Mouse (Mus musculus): ENCODE measurements around the gene Pdxk.
"Not testable (repeated sequence)": the region's sequence is repeated elsewhere in the genome, so short reads cannot be mapped to it uniquely, and the experiment has no call there.

The Pdxk gene

DNA sequence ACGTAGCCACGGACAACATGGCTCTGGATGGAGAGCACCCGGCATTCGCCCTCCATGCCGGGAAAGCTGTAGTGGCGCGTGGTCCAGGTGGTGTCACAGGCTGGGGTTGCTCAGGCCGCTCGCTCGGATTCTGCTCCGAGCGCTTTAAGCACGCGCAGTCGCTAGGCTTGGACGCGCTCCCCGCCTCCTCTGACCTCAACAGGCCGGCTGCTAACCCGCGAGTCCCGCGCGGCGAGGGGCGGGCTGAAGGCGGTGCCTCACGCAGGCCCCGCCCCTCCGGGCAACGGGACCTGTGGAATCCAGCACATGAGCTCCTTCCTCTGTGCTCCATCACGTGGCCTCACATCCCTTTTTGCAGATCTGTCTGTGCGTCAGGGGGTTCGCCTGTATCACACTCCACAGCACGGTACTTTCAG lies at the start of gene Pdxk:
Gene Pdxk, minus strand, starts transcription at position 184 of the 416 bp plus-strand sequence.
- peak; percentile 94 to 96 for DNase-seq

- DNase-seq = no peak
Observed at GRCm38 (mm10) chr10:78502986-78503733, 38.4 kb upstream of the Pdxk start.

DNA sequence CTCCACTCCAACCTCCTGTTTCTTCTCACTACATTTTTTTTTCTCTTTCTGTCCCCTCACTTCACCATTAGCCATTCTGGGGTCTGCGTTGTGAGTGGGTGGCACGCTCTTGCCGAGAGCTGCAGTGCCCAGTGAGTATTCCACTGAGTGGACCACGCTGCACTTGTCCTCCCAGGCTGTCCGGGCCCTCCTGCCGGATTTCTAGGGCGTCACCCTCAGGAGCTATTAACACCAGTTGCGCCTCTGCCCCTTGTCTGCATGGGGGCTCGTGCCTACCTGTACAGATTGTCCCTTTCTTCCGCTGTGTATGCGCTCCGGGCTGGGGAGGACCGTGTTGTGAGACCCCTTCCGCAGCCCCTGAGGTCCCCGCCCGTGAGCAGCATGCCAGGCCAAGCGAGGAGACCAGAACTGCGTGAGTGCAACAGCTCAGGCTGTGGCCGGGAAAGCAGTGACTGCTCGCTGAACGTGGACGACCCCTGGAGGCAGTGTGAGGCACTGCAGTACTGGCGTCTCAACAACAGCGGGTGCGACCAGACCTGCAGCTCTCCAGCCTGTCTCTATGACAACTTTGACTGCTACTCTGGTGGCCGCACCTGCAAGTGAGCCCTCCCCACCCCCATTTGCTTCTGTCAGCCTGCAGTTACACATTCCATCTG lies 22.8 kb upstream of the Pdxk start:
- peak; percentile 86 to 89 for DNase-seq

DNA sequence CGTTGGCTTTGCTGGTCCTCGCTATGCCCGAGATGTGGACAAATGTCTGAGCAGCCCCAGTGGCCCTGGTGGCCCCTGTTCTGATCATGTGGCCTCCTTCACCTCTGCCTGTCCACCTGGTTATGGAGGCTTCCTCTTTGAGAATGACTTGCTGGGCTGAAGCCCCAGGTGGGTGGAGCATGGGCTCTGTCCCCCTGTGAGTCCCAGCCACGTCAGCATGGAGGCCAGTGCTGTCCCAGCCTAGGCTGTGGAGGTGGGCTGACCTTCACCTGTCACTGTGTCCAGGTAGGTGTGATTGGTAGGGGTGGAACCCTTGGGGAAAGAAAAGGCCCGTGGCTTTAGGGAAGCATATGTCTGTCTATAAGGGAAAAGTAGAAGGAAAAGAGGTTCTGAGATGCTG lies 22.1 kb upstream of the Pdxk start:
- no peak for DNase-seq

GRCm38 (mm10) chr10:78485369-78485768 lies 20.6 kb upstream of the Pdxk start:
- not testable (repeated sequence) for DNase-seq

DNA sequence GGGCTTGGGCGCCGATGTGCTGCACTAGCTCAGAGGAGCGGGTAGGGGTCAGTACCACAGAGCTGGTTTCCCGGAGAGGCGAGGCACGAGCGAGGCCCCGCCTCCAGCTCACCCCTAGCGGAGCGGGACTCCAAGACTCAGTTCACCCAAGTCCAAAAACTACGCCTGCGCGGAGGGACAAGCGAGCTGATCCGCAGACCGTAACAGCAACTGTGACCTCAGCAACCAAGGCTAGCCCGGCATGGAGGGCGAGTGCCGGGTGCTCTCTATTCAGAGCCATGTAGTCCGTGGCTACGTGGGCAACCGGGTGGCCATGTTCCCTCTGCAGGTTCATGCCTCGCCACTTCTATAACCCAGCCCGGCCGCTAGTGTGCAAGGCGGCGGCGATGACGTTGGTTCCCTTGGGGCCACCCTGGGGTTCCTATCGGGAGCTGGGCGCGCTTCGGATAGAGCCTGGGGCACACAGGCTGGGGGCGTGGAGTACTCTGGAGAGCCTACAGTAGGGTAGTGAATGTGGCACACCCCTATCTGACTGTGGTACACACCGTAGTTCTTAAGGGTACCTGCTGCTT lies 17.2 kb upstream of the Pdxk start:
- peak; percentile 59 to 64 for DNase-seq

GRCm38 (mm10) chr10:78480954-78481927 lies 16.5 kb upstream of the Pdxk start:
- DNase-seq = no peak

- DNase-seq = no peak
Observed at GRCm38 (mm10) chr10:78476821-78477220, 12.0 kb upstream of the Pdxk start.

DNA sequence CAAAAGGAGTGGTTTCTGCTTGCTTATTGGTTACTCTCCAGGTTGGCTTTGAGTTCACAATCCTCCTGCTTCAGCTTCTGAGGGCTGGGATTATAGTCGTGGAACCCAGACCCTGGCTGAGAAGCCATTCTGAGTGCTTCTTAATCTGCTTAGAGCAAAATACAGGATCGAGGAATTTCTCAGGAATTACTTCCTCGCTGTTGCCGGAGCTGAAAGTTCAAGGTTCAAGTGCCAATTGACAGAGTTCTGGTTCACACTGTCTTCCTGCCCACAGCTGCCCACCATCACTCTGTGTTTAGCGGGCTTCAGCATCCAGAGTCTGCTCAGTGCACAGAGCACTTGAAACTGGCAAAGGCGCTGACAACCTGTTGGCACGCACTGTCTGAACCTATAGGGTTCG lies 10.0 kb upstream of the Pdxk start:
- no peak for DNase-seq

DNA sequence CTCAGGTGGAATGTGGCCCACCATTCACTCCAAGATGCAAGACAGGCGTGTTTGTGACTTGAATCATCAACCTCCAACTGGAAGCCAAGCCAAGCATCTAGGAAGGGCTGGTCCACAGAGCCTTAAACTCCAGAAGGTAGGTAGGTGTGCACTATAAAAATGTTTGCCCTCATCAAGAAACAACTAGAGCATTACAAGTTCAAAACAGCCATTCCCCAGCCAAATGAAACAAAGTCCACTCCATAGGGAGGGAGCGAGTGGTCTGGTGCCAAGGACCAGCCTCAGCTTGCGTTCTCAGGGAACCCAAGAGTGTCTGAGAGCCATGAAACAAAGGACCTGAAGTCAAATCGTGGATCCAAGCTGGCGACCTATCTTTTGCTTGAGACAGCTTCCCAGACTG lies 8.7 kb upstream of the Pdxk start:
- no peak for DNase-seq

DNA sequence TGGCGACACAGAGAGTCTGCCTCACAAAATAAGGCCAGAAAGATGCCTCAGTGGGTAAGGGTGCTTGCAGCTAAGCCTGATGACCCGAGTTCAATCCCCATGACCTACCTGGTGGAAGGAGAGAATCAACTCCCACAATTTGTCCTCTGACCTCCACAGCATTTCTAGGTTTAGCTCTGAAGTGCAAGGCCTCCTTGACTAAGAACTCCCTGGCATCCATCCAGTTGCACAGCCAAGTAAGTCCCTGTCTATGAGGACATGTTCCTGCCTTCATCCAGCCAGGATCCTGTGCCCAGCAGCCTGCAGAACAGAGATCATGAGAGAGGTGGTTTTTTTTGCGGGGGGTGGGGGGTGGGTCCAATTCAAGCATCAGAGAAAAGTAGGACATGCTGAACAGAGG lies 7.3 kb upstream of the Pdxk start:
- no peak for DNase-seq

DNA sequence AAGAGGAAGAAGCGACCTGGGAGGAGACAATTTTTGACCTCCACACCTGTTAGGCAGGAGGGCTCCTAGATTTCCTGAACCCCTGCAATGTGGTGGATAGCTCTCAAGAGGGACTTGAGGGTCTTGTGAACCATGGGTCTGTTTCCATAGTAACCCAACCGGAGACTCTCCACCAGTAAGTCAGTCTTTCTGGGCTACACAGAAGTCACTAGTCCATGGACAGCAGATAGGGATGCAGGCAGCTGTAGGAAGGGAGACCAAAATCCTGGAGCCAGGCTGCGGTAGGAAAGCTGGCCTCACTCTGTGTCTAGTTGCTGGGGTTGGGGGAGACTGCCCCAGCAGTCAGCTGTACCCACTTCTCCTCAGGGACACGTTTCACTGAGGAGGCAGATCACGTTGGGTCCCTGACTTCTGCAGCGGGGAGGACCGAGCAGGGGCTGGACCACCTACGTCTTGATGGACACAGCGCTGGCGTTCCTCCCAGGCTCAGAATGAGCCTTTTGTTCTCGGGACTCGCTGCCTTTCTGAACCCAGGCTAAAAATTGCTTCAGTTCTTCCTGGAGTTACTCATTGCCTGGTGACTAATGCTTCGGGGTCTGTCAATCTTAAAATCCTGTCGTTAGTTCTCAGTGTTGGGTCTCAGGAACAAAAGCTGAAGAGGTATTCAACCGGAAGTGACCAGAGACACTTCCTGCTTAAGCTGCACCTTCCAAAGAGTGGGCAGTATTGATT lies 6.0 kb upstream of the Pdxk start:
- peak; percentile 51 to 58 for DNase-seq

DNA sequence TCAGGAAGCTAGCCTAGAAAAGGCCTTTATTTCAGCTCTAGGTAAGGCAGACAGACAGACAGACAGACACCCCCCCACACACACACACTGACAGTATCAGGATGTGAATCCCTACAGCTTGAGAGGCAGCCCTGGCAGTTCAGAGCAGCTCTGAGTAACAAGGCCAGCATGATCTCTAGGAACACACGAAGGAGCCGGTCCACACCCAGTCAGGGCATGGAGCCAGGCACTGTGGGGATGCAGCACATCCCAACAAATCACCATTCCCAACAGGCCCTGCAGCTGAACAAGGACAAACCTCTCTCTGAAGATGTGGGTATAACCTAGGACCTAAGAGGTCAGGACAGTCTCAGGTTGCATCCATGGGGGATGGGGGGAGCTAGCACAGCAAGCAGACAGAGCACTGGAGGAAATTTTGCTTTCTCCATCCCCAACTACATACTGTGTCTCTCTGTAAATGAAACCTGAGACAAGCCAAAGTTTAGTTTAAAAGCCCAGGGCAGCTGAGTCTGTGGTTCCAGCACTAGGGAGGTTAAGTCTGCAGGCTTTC lies 3.1 kb upstream of the Pdxk start:
- peak; percentile 38 to 50 for DNase-seq

- no peak for DNase-seq
Observed at GRCm38 (mm10) chr10:78466647-78467046, 1.9 kb upstream of the Pdxk start.

DNA sequence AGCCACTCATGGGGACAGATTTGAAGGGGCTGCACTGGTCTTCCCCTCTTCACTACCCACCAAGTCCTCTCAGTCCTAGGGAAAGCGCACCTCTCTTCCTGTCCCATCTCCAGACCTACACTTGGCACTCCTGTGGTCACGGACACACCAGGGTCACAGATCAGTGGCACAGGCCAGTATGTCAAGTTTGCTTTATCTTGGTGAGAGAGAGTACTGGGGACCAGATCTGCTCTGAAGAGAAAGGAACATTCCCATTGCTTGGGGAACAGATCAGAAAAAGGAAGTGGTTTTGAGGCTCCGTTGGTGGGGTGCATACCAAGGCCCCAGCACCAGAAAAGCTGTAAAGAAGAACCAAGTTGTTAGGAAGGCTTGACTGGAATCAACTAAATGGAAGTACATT lies 697 bp upstream of the Pdxk start:
- DNase-seq = no peak

- DNase-seq = no peak
Observed at GRCm38 (mm10) chr10:78464201-78464791, 479 bp downstream of the Pdxk start.

- no peak for DNase-seq
Observed at GRCm38 (mm10) chr10:78463769-78464167, 1.0 kb downstream of the Pdxk start.

GRCm38 (mm10) chr10:78462945-78463768 lies 1.6 kb downstream of the Pdxk start:
- no peak for DNase-seq

DNA sequence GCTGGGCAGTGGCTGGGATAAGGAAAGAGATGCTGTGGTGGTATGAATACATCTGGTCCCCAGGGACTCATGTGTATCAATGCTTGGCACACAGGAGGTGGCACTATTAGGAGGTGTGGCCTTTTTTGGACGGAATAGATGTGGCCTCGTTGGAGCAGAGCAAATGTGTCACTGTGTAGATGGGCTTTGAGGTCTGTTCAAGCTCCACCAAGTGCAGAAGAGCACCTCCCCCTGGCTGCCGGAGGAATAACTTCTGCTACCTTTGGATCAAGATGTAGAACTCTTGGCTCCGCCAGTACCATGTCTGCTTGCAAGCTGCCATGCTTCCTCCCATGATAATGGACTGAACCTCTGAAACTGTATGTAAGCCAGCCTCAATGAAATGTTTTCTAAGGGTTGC lies 3.0 kb downstream of the Pdxk start:
- peak in 1 of 2 experiments; percentile 39 for DNase-seq

GRCm38 (mm10) chr10:78460463-78460862 lies 4.3 kb downstream of the Pdxk start:
- no peak for DNase-seq
